ENCODE assay signal across 20 mouse cellular contexts in genomic region chr12:34379681-34380080, GRCm38 (mm10).
"Had no signal": no experiment of that assay in that cellular context is flagged by ENCODE, and none has a peak within 500 bp of the region (broad histone marks: within the 10 kb centered on the region; RNA-seq: fewer than 3 reads in every experiment).

No protein-coding gene starts in this region.

- H3K27ac ChIP-seq: layer of hippocampus, adult 2 months; limb, embryonic 15.5 days; liver, embryonic 13.5 days; lung, embryonic 15.5 days; macrophage; midbrain, embryonic 12.5 days; neural tube, embryonic 13.5 days; stomach, embryonic 15.5 days had no signal

- H3K36me3 ChIP-seq: limb, embryonic 15.5 days; liver, embryonic 13.5 days; lung, embryonic 15.5 days; midbrain, embryonic 12.5 days; neural tube, embryonic 13.5 days; stomach, embryonic 15.5 days had no signal

- H3K4me2 ChIP-seq: limb, embryonic 15.5 days; liver, embryonic 13.5 days; lung, embryonic 15.5 days; midbrain, embryonic 12.5 days; neural tube, embryonic 13.5 days; stomach, embryonic 15.5 days had no signal

- ATAC-seq: liver, postnatal 0 days; midbrain, embryonic 16.5 days had no signal

- H3K4me1 ChIP-seq: limb, embryonic 15.5 days; liver, embryonic 13.5 days; lung, embryonic 15.5 days; megakaryocyte, embryonic 14.5 days; midbrain, embryonic 12.5 days; neural tube, embryonic 13.5 days; stomach, embryonic 15.5 days had no signal

- H3K9me3 ChIP-seq: limb, embryonic 15.5 days; liver, embryonic 13.5 days; lung, embryonic 15.5 days; megakaryocyte, embryonic 14.5 days; midbrain, embryonic 12.5 days; neural tube, embryonic 13.5 days; stomach, embryonic 15.5 days had no signal

- H3K9ac ChIP-seq: limb, embryonic 15.5 days; liver, embryonic 13.5 days; liver, postnatal 0 days; lung, embryonic 15.5 days; midbrain, embryonic 12.5 days; neural tube, embryonic 13.5 days; stomach, embryonic 15.5 days had no signal

- H3K27me3 ChIP-seq: limb, embryonic 15.5 days; liver, embryonic 13.5 days; lung, embryonic 15.5 days; megakaryocyte, embryonic 14.5 days; midbrain, embryonic 12.5 days; neural tube, embryonic 13.5 days; stomach, embryonic 15.5 days had no signal

- H3K4me3 ChIP-seq: layer of hippocampus, adult 2 months; limb, embryonic 15.5 days; liver, embryonic 13.5 days; lung, embryonic 15.5 days; megakaryocyte, embryonic 14.5 days; midbrain, embryonic 12.5 days; neural tube, embryonic 13.5 days; stomach, embryonic 15.5 days had no signal

- DNase-seq: kidney, postnatal 10 days; kidney, postnatal 4 days; left cerebral cortex, postnatal 4 days; liver, embryonic 13.5 days; liver, postnatal 0 days; lung, postnatal 14 days; retina, postnatal 1 day; right cerebral cortex, postnatal 4 days; spleen, adult 18-20 months; thymus, adult 2 months; thymus, postnatal 25 days had no signal
